Mouse (Mus musculus): Measurements from ENCODE around the gene Cep85l. TPM values are rescaled to one million over a fixed set of nuclear protein-coding genes. Genes with fewer than 3 reads are reported as not detected.
A peak's percentile ranks its signal among the peaks of the same experiment; 100 is the strongest.

The Cep85l gene
- total and polyA plus RNA-seq, 3 experiments, result 4.3 to 5.7 (median 5.0) TPM

DNA sequence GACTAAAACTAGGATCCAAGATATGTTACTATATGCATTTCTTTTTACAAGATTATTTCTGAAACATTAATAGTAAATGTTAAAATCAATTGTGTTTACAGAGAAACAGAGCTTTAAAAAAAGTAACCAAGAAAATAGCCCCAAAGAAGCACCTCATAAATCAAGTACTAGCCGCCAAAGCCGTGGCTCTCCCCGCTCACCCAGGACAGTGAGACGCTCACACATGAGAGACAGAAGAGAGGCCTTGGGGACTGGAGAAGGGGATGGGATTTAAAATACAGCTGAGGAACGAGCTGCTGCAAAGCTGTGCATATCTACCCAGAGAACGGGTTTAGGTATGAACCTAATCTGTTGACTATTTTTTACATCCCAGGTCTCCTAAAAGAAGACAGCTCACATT is 36.4 kb downstream of the Cep85l start:
- dilution Hi-C loops (cut with MboI; ENCODE audit: extremely low pct_ligation_motif_present, extremely low pct_unique_long_range_greater_than_20kb, low sequenced_read_pairs), result no loop called here
- H3K79me2 ChIP-seq (replicated peaks; ENCODE audit: control insufficient read depth, extremely low read depth, insufficient read depth, poor library complexity, severe bottlenecking), result peaks cover 11% of the 10 kb centered on the region
- H3K36me3 ChIP-seq (replicated peaks in 1 of 2; ENCODE audit: control insufficient read depth in 1 of 2, insufficient read depth in 1 of 2, low read length in 1 of 2), result peaks cover 0 to 6% of the 10 kb centered on the region in 2 experiments
- H3K4me1 ChIP-seq (ENCODE audit: control insufficient read depth in 1 of 2, insufficient read depth in 2 of 2), result peaks cover 4 to 39% of the 10 kb centered on the region in 2 experiments; a peak in 3 of 4 replicates
- TF ChIP-seq JUN (IDR thresholded peaks at IDR 0.05; ENCODE audit: insufficient read depth, low read depth, low read length), result no peak
- no peak for TF ChIP-seq CHD2 (IDR thresholded peaks at IDR 0.05; ENCODE audit: low read length)
- no peak for TF ChIP-seq KAT2A (IDR thresholded peaks at IDR 0.05; ENCODE audit: insufficient replicate concordance, low read length)
- TF ChIP-seq POLR2A (IDR thresholded peaks at IDR 0.05; ENCODE audit: low read depth, low read length), result no peak
- TF ChIP-seq POLR2AphosphoS2 (IDR thresholded peaks at IDR 0.05; ENCODE audit: low read depth, low read length), result no peak
- TF ChIP-seq ETS1 (conservative IDR thresholded peaks at IDR 0.05; ENCODE audit: low read depth, low read length), result no peak
- TF ChIP-seq TCF12 (IDR thresholded peaks at IDR 0.05; ENCODE audit: low read depth, low read length), result no peak
- TF ChIP-seq ZC3H11A (IDR thresholded peaks at IDR 0.05; ENCODE audit: low read depth, low read length), result no peak
- no peak for TF ChIP-seq SMC3 (IDR thresholded peaks at IDR 0.05; ENCODE audit: low read depth, low read length)
- no peak for TF ChIP-seq JUND (conservative IDR thresholded peaks at IDR 0.05; ENCODE audit: low read depth, low read length)
- TF ChIP-seq HCFC1 (IDR thresholded peaks at IDR 0.05; ENCODE audit: low read depth, low read length), result no peak
- no peak for TF ChIP-seq USF1 (IDR thresholded peaks at IDR 0.05; ENCODE audit: low read depth, low read length)
- no peak for TF ChIP-seq UBTF (IDR thresholded peaks at IDR 0.05; ENCODE audit: low read depth, low read length)
- no peak for TF ChIP-seq CTCF (conservative IDR thresholded peaks at IDR 0.05 in 1 of 2, IDR thresholded peaks at IDR 0.05 in 1 of 2; ENCODE audit: low read depth in 2 of 2, low read length in 2 of 2)
- TF ChIP-seq MAX (IDR thresholded peaks at IDR 0.05; ENCODE audit: low read length), result no peak
- TF ChIP-seq MAFK (IDR thresholded peaks at IDR 0.05; ENCODE audit: insufficient replicate concordance, low read length), result no peak
- TF ChIP-seq MAZ (IDR thresholded peaks at IDR 0.05; ENCODE audit: low read depth, low read length), result no peak
- no peak for TF ChIP-seq E2F4 (IDR thresholded peaks at IDR 0.05; ENCODE audit: insufficient replicate concordance, low read depth, low read length)
- H3K4me2 ChIP-seq (ENCODE audit: insufficient read depth, low read depth, poor library complexity, severe bottlenecking), result peak overlapping the region; percentile 69; the same call in 1 of the 2 replicates
- H3K4me3 ChIP-seq (replicated peaks in 1 of 3; ENCODE audit: low read depth in 2 of 3, low read length in 2 of 3, poor library complexity in 1 of 3), result peak overlapping the region in 1 of 3 experiments; percentile 19
- H3K27me3 ChIP-seq (replicated peaks), result no peaks in the 10 kb centered on the region
- DNase-seq (ENCODE audit: extremely low read depth), result no peak
- H3K9me3 ChIP-seq (replicated peaks; ENCODE audit: low read length), result no peaks in the 10 kb centered on the region
- in situ Hi-C loops (cut with MboI; ENCODE audit: low pct_ligation_motif_present, low pct_unique_long_range_greater_than_20kb, low sequenced_read_pairs), result loop anchor here (10.0 kb wide), 1 partner anchor 239 kb away; no protein-coding TSS in a partner anchor
- H3K9ac ChIP-seq (ENCODE audit: insufficient read depth, low read depth), result no peak overlapping the region; the same call in 1 of the 2 replicates
- H3K27ac ChIP-seq (ENCODE audit: insufficient read depth, low read depth), result no peak overlapping the region

DNA sequence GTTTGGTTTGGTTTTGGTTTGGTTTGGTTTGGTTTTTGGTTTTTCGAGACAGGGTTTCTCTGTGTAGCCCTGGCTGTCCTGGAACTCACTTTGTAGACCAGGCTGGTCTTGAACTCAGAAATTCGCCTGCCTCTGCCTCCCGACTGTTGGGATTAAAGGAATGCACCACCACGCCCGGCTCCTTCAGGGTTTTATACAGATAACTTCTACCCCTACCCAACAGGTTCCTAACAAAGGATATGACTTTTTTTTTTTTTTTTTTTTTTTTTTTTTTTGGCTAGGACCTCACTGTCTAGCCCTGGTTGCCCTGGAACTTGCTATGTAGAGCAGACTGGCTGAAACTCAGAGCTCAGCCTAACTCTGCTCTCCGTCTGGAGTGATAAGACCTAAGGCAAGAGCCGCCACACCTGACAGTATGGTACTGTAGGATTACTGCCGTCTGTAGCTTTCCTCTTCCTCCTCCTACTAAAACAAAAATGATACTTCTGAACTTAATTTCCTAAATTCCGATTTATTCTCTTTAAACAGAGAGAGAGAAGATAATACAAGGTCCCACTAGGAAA is 37.5 kb downstream of the Cep85l start:
- Histone ChIP-seq H3K27me3 (replicated peaks) (no peaks in the 10 kb centered on the region), H3K27ac (ENCODE audit: insufficient read depth, low read depth) (no peak overlapping the region), H3K9me3 (replicated peaks; ENCODE audit: low read length) (no peaks in the 10 kb centered on the region), H3K79me2 (replicated peaks; ENCODE audit: control insufficient read depth, extremely low read depth, insufficient read depth, poor library complexity, severe bottlenecking) (peaks cover 11% of the 10 kb centered on the region), H3K4me2 (ENCODE audit: insufficient read depth, low read depth, poor library complexity, severe bottlenecking) (no peak overlapping the region), H3K4me1 (ENCODE audit: control insufficient read depth in 1 of 2, insufficient read depth in 2 of 2) (peaks cover 4 to 32% of the 10 kb centered on the region in 2 experiments; a peak in 3 of 4 replicates), H3K4me3 (replicated peaks in 1 of 3; ENCODE audit: low read depth in 2 of 3, low read length in 2 of 3, poor library complexity in 1 of 3) (no peak overlapping the region), H3K9ac (ENCODE audit: insufficient read depth, low read depth) (no peak overlapping the region), H3K36me3 (replicated peaks in 1 of 2; ENCODE audit: control insufficient read depth in 1 of 2, insufficient read depth in 1 of 2, low read length in 1 of 2) (peaks cover 0 to 2% of the 10 kb centered on the region in 2 experiments)
- TF ChIP-seq CTCF (conservative IDR thresholded peaks at IDR 0.05 in 1 of 2, IDR thresholded peaks at IDR 0.05 in 1 of 2; ENCODE audit: low read depth in 2 of 2, low read length in 2 of 2), result no peak
- TF ChIP-seq SMC3 (IDR thresholded peaks at IDR 0.05; ENCODE audit: low read depth, low read length), result no peak
- TF ChIP-seq RAD21 (IDR thresholded peaks at IDR 0.05; ENCODE audit: low read depth, low read length), result no peak
- TF ChIP-seq IRF4 (IDR thresholded peaks at IDR 0.05; ENCODE audit: low read depth, low read length), result no peak
- TF ChIP-seq SIN3A (IDR thresholded peaks at IDR 0.05; ENCODE audit: low read length), result no peak
- TF ChIP-seq ETS1 (conservative IDR thresholded peaks at IDR 0.05; ENCODE audit: low read depth, low read length), result no peak
- no peak for TF ChIP-seq CHD2 (IDR thresholded peaks at IDR 0.05; ENCODE audit: low read length)
- TF ChIP-seq JUN (IDR thresholded peaks at IDR 0.05; ENCODE audit: insufficient read depth, low read depth, low read length), result no peak
- TF ChIP-seq KAT2A (IDR thresholded peaks at IDR 0.05; ENCODE audit: insufficient replicate concordance, low read length), result no peak
- no peak for TF ChIP-seq BHLHE40 (IDR thresholded peaks at IDR 0.05; ENCODE audit: low read depth, low read length)
- TF ChIP-seq MAZ (IDR thresholded peaks at IDR 0.05; ENCODE audit: low read depth, low read length), result no peak
- TF ChIP-seq ELF1 (IDR thresholded peaks at IDR 0.05; ENCODE audit: low read depth, low read length), result no peak
- TF ChIP-seq HCFC1 (IDR thresholded peaks at IDR 0.05; ENCODE audit: low read depth, low read length), result no peak
- no peak for TF ChIP-seq CHD1 (IDR thresholded peaks at IDR 0.05; ENCODE audit: low read depth, low read length)
- no peak for TF ChIP-seq ZKSCAN1 (IDR thresholded peaks at IDR 0.05; ENCODE audit: borderline replicate concordance, low read depth, low read length)
- TF ChIP-seq USF2 (conservative IDR thresholded peaks at IDR 0.05; ENCODE audit: low read depth, low read length), result no peak
- in situ Hi-C loops (cut with MboI; ENCODE audit: low pct_ligation_motif_present, low pct_unique_long_range_greater_than_20kb, low sequenced_read_pairs), result loop anchor here (10.0 kb wide), 1 partner anchor 237 kb away; no protein-coding TSS in a partner anchor
- dilution Hi-C loops (cut with MboI; ENCODE audit: extremely low pct_ligation_motif_present, extremely low pct_unique_long_range_greater_than_20kb, low sequenced_read_pairs), result no loop called here
- no peak for DNase-seq (ENCODE audit: extremely low read depth)

All from CH12.LX (cell line).